Mouse (Mus musculus) neural tube, embryonic 14.5 days (tissue): Measurements from ENCODE around the gene Nalcn. TPM values are rescaled to one million over a fixed set of nuclear protein-coding genes. Genes with fewer than 3 reads are reported as not detected.

ENCODE experiments used
- ATAC-seq: fragments of 200-750 bp; cut with Nextera tagmentation; 2 replicates; pipeline ENCODE4 v1.8.0; 2017; ENCODE audit warnings: low read depth, mild to moderate bottlenecking, moderate TSS enrichment, moderate library complexity
- H3K27ac ChIP-seq: fragments of 300-500 bp; sonication (generic); 2 replicates; pipeline ENCODE4 v1.5.1; 2014; ENCODE audit warnings: low read depth, mild to moderate bottlenecking, control low read depth, low read length, moderate library complexity, mixed read lengths
- H3K27me3 ChIP-seq: fragments of 300-500 bp; sonication (generic); 2 replicates; pipeline ENCODE4 v1.6.1; 2014; ENCODE audit warnings: low read length; ENCODE audit not compliant: control insufficient read depth, insufficient read depth
- H3K36me3 ChIP-seq: fragments of 300-500 bp; sonication (generic); 2 replicates; pipeline ENCODE4 v1.6.1; 2014; ENCODE audit warnings: low read length, mixed read lengths; ENCODE audit not compliant: control insufficient read depth, insufficient read depth
- H3K4me1 ChIP-seq: fragments of 300-500 bp; sonication (generic); 2 replicates; pipeline ENCODE4 v1.6.1; 2014; ENCODE audit warnings: low read length; ENCODE audit not compliant: control insufficient read depth, insufficient read depth
- H3K4me2 ChIP-seq: fragments of 300-500 bp; sonication (generic); 2 replicates; pipeline ENCODE4 v1.6.1; 2014; ENCODE audit warnings: mild to moderate bottlenecking, low read depth, low read length, control low read depth
- H3K4me3 ChIP-seq: fragments of 300-500 bp; sonication (generic); 2 replicates; pipeline ENCODE4 v1.5.1; 2014; ENCODE audit warnings: low read depth, low read length, control low read depth, mixed read lengths
- H3K9ac ChIP-seq: fragments of 300-500 bp; sonication (generic); replicated peaks from 2 replicates; pipeline ENCODE4 v1.6.1; 2014; ENCODE audit warnings: low read depth, mild to moderate bottlenecking, control low read depth, low read length, mixed read lengths
- H3K9me3 ChIP-seq: fragments of 300-500 bp; sonication (generic); 2 replicates; pipeline ENCODE4 v1.6.1; 2016; ENCODE audit warnings: low read length; ENCODE audit not compliant: control insufficient read depth
- WGBS: fragments of 180-500 bp; shearing (Covaris S2); extraction: QIAGEN DNeasy Blood & Tissue Kit; methylation state at CpG from one replicate; pipeline ENCODE4 v1.1.7; 2014; 5-methylcytosine and 5-hydroxymethylcytosine counted together
- polyA plus RNA-seq: library from polyadenylated mRNA; unstranded; fragments of >200 nt; fragmentation: Nextera tagmentation; extraction: Ambion mirVana; gene quantifications from 2 replicates; pipeline ENCODE4 v1.2.1, GENCODE M21; 2014

Gene Nalcn
- polyA plus RNA-seq, 1 experiment from 2014 or later: 22.3 TPM

DNA sequence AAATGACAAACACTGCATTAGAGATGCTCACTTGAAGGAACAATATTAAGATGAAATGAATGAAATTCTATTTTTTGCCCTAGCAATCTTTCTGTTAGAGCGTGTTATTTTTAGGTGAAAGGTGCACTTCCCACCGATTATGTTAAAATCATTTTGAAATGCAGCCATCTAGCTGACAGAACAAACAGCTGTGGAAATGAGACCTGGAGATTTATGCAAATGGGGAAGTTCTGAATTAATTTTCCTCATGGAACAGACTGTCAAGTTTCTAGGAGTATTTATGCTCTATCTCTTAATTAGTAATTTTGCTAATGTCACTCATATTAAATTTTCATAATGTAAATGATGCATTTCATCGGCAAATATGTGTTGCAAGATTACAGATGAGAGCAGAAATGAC is 191.4 kb downstream of the Nalcn start:
- no peaks in the 10 kb centered on the region for H3K4me1 ChIP-seq
- ATAC-seq: no peak
- no peaks in the 10 kb centered on the region for H3K9me3 ChIP-seq
- no peaks in the 10 kb centered on the region for H3K36me3 ChIP-seq
- H3K27ac ChIP-seq: no peak overlapping the region
- H3K4me2 ChIP-seq: no peak overlapping the region
- H3K9ac ChIP-seq: no peak overlapping the region
- no peaks in the 10 kb centered on the region for H3K27me3 ChIP-seq
- 74% methylated on average over 3 of the region's 3 CpGs for WGBS
- H3K4me3 ChIP-seq: no peak overlapping the region

DNA sequence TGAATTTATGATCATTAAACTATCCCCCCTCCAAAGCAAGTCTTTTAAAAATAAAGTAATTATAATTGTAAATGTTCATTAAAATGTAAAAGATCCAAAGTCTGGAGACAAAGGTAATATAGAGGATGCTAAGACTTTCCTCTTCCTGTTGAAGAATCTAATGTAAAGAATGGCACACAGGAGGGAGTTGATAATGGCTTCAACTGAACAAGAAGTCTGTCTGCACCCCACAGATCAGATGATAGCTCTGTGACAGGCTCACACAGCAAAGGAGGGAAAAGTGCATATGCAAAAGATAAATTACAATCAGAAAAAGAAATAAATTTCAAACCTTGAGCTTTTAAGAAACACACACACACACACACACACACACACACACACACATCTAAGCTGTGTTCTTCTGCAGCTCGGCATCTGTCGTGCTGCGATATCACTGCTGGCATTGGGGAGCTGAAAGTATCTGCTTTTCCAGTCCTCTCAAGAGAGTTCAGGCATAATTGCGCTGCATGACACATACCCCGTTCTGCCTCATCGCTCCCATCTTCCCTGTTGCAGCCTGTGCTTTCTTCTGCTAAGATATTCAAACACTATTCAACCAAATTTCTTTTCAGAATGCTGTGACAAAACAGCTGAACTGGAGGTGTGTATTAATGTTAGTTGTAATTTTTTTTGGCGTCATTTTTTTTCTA is 250.6 kb downstream of the Nalcn start:
- WGBS: 63% methylated on average over 7 of the region's 7 CpGs
- Histone ChIP-seq H3K4me3 (no peak overlapping the region), H3K4me1 (no peaks in the 10 kb centered on the region), H3K4me2 (no peak overlapping the region), H3K9ac (no peak overlapping the region), H3K36me3 (no peaks in the 10 kb centered on the region), H3K27me3 (no peaks in the 10 kb centered on the region), H3K9me3 (no peaks in the 10 kb centered on the region), H3K27ac (no peak overlapping the region)
- peak; percentile 70; the same call in 1 of the 2 replicates for ATAC-seq

DNA sequence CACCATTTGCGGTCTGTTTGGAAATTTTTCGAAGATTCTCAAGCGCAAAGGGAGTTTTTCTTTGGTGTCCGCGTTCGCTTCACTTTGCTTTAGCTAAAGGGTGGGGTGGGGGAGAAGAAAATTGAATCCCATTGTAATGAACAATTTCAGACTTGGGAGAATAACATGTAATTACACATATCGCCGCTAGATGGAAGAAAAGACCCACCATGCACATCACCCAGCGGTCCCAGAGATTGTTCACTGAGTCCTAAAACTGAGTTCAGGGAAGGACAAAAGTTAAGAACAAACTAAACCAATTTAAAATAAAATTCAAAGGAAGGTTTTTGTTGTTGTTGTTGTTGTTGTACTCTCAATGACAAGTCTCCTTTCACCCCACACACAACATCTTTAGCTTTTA is 255.4 kb downstream of the Nalcn start:
- no peaks in the 10 kb centered on the region for H3K9me3 ChIP-seq
- ATAC-seq: peak; percentile 86; the same call in 1 of the 2 replicates
- H3K4me2 ChIP-seq: no peak overlapping the region
- H3K9ac ChIP-seq: no peak overlapping the region
- whole genome bisulfite sequencing: 13% methylated on average over 9 of the region's 9 CpGs
- H3K27ac ChIP-seq: no peak overlapping the region
- H3K36me3 ChIP-seq: no peaks in the 10 kb centered on the region
- H3K27me3 ChIP-seq: no peaks in the 10 kb centered on the region
- H3K4me1 ChIP-seq: no peaks in the 10 kb centered on the region
- H3K4me3 ChIP-seq: no peak overlapping the region

DNA sequence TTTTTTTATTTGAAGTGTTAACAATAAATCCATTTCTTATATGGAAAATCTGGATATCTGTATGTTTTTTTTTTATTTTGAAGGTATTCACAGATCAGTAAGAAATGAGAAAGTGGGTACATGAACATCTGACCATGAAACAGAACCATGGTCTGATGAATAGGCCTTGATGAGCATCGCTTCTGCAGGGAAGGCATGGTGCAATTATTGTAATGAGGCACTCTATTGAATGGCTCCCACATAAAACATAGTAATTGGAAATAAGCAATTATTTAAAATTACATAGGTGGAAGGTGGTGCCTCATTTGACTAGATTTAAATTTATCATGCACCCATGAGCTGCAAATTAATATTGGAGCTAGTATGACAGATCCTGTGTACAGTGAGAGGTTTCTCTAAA is 267.3 kb downstream of the Nalcn start:
- H3K4me1 ChIP-seq: no peaks in the 10 kb centered on the region
- H3K4me2 ChIP-seq: no peak overlapping the region
- H3K9ac ChIP-seq: no peak overlapping the region
- no peak for ATAC-seq
- no peak overlapping the region for H3K27ac ChIP-seq
- H3K4me3 ChIP-seq: no peak overlapping the region
- H3K36me3 ChIP-seq: no peaks in the 10 kb centered on the region
- 48% methylated on average over 1 of the region's 1 CpGs for WGBS
- no peaks in the 10 kb centered on the region for H3K9me3 ChIP-seq
- H3K27me3 ChIP-seq: no peaks in the 10 kb centered on the region

DNA sequence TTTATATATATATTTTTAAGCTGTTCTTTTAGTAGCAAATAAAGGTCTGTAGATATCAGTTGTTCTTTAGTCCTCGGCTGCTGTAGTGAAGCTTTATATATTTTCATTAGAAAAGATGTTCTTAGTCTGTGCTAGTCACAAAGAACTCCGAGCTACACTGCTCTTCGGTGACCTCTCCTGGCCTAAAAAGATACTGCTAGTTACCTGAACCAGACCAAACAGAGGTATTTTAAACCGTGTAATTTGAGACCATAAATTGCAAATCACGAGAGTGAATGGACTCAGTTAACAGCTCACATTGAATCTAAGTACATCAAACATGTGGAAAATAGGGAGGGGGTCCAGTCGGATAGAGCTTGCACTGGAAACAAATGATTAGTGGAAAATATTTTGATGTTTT is 274.0 kb downstream of the Nalcn start:
- no peaks in the 10 kb centered on the region for H3K27me3 ChIP-seq
- H3K4me2 ChIP-seq: no peak overlapping the region
- H3K36me3 ChIP-seq: no peaks in the 10 kb centered on the region
- WGBS: 14% methylated on average over 6 of the region's 6 CpGs
- H3K9ac ChIP-seq: no peak overlapping the region
- H3K4me1 ChIP-seq: 0 out of 2 replicates have a peak, but pooled peaks cover 3% of the 10 kb centered on the region
- H3K27ac ChIP-seq: no peak overlapping the region
- ATAC-seq: peak; percentile 76; the same call in 1 of the 2 replicates
- no peaks in the 10 kb centered on the region for H3K9me3 ChIP-seq
- no peak overlapping the region for H3K4me3 ChIP-seq

DNA sequence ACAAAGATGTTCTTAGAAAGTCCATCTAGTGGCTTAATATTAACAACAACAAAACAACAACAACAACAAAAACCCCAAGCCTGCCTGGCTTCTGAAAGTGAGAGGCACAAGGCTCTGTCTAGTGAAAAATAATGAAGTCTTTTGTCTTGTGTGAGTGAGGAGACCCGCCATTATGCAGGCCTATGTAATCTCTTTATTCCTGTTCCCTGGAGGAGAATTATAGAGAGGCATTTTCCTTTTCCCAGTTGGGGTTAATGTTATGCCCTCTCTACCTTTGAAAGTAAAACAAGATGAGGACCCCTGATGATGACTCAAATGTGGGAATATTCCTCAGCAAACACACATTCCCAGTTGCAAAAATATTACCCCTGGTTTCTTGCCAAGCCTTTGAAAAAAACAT is 295.1 kb downstream of the Nalcn start:
- WGBS: 28% methylated on average over 1 of the region's 1 CpGs
- Histone ChIP-seq H3K4me1 (no peaks in the 10 kb centered on the region), H3K27me3 (no peaks in the 10 kb centered on the region), H3K9ac (no peak overlapping the region), H3K9me3 (no peaks in the 10 kb centered on the region), H3K27ac (no peak overlapping the region), H3K4me2 (no peak overlapping the region), H3K36me3 (no peaks in the 10 kb centered on the region), H3K4me3 (no peak overlapping the region)
- ATAC-seq: no peak

DNA sequence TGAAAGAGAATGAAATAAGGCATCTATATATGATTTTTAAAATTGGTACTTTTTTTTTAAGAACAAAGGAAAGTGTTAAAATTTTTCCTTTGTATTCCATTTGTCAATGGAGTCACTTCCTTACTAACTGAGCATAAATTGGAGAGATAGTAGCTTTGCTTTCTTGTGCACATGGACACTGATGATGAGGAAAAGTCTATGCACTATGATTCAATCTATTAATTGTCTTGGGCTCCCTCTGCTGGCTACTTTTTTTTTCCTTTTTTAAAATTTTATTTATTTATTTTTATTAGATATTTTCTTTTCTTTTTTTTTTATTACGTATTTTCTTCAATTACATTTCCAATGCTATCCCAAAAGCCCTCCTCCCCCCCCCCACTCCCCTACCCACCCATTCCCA is 312.6 kb downstream of the Nalcn start:
- Histone ChIP-seq H3K27me3 (no peaks in the 10 kb centered on the region), H3K4me1 (no peaks in the 10 kb centered on the region), H3K9ac (no peak overlapping the region), H3K9me3 (no peaks in the 10 kb centered on the region), H3K27ac (no peak overlapping the region), H3K4me3 (no peak overlapping the region), H3K4me2 (no peak overlapping the region), H3K36me3 (no peaks in the 10 kb centered on the region)
- no peak for ATAC-seq
- WGBS: 62% methylated on average over 1 of the region's 1 CpGs

DNA sequence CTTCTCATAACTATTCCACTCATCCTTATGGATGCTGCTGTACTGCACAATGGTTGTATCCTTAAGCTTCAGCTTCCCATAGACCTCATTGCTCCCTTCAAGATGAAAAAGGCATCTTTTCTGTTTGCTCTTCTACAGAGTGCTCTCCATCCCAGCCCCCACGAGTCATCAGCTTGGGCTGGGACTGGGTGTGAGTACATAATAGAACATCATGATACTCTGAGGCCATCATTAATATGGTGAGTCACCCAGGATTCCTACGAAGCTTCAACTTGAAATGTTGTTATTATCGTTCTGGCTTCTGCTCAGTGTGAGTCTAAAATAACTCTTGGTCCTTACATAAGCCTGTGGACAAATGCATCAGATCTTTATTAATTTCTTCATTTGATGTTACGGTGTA is 314.6 kb downstream of the Nalcn start:
- no peak overlapping the region for H3K27ac ChIP-seq
- H3K27me3 ChIP-seq: no peaks in the 10 kb centered on the region
- ATAC-seq: no peak
- H3K9me3 ChIP-seq: no peaks in the 10 kb centered on the region
- 90% methylated on average over 4 of the region's 4 CpGs for WGBS
- H3K4me1 ChIP-seq: no peaks in the 10 kb centered on the region
- H3K4me3 ChIP-seq: no peak overlapping the region
- H3K9ac ChIP-seq: no peak overlapping the region
- no peaks in the 10 kb centered on the region for H3K36me3 ChIP-seq
- H3K4me2 ChIP-seq: no peak overlapping the region

DNA sequence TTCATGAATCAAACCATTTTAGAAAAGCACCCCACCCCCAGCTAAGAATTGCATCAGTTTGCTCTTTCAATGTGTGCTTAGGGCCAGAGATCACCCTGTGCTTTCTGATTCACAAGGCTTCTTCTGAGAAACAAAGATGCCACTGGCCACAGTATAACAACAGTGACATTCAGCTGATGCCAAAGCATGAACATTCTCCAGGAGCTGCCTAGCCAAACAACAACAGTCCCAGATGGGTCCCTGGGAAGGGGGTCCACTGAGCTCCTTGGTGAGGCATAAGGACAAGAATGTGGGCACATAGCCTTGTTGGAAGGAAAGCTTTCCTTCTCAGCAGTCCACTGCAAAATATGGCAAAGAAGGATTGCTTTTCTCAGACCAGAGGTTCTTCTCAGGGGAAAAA is 330.9 kb downstream of the Nalcn start:
- no peak overlapping the region for H3K9ac ChIP-seq
- no peaks in the 10 kb centered on the region for H3K36me3 ChIP-seq
- no peaks in the 10 kb centered on the region for H3K27me3 ChIP-seq
- no peak overlapping the region for H3K4me3 ChIP-seq
- no peaks in the 10 kb centered on the region for H3K9me3 ChIP-seq
- H3K4me1 ChIP-seq: no peaks in the 10 kb centered on the region
- H3K4me2 ChIP-seq: no peak overlapping the region
- H3K27ac ChIP-seq: no peak overlapping the region
- no peak for ATAC-seq
